In the genomic region with DNA sequence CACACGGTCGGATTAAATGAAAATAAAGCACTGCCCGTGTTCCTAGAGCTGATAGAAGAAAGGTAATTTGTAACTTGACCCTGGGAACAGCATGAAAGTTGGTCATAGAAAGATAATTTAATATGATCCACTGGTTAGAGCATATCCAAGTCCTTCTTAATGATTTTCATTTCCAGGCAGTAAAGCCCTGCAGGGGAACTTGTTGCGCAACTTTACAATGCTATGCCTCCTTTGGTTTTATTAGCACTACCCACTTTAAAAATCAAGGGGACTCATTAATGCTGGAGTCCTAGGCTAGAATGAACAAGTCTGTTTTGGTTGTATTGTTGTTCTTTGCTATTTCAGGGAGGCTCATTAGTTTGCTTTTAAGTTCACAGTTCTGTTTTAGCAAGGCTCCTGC, we compare ENCODE assay signal across 9 mouse cellular contexts.
"Had no signal": no experiment of that assay in that cellular context is flagged by ENCODE, and none has a peak within 500 bp of the region (broad histone marks: within the 10 kb centered on the region; RNA-seq: fewer than 3 reads in every experiment).

No protein-coding gene starts in this region.

- H3K4me3 ChIP-seq: left cerebral cortex, adult 2 months; limb, embryonic 12.5 days; midbrain, embryonic 12.5 days had no signal

- H3K4me2 ChIP-seq: limb, embryonic 12.5 days; midbrain, embryonic 12.5 days had no signal

- H3K36me3 ChIP-seq: limb, embryonic 12.5 days; midbrain, embryonic 12.5 days had no signal

- H3K27ac ChIP-seq: left cerebral cortex, adult 2 months; limb, embryonic 12.5 days; liver, embryonic 14.5 days; midbrain, embryonic 12.5 days had no signal

- ATAC-seq: intestine, postnatal 0 days; midbrain, embryonic 16.5 days had no signal

- H3K9me3 ChIP-seq: limb, embryonic 12.5 days; midbrain, embryonic 12.5 days had no signal

- H3K9ac ChIP-seq: limb, embryonic 12.5 days; liver, embryonic 14.5 days; midbrain, embryonic 12.5 days had no signal

- DNase-seq: lung, adult 18-20 months; right cerebral cortex, postnatal 25 days; thymus, postnatal 4 days had no signal
